Comparison of ENCODE assay signal across 33 mouse cellular contexts in genomic region chr19:11554726-11555125, GRCm38 (mm10). TPM values are rescaled to one million over a fixed set of nuclear protein-coding genes. Genes with fewer than 3 reads are reported as not detected.
"Had no signal": no experiment of that assay in that cellular context is flagged by ENCODE, and none has a peak within 500 bp of the region (broad histone marks: within the 10 kb centered on the region; RNA-seq: fewer than 3 reads in every experiment).

No protein-coding gene starts in this region.

- H3K4me1 ChIP-seq: embryonic facial prominence, embryonic 10.5 days; embryonic facial prominence, embryonic 12.5 days; embryonic facial prominence, embryonic 13.5 days; embryonic facial prominence, embryonic 15.5 days; forebrain, embryonic 10.5 days; forebrain, embryonic 12.5 days; forebrain, embryonic 13.5 days; forebrain, embryonic 15.5 days had no signal

- DNase-seq: cerebellum, adult 2 months; cerebellum, adult 8-10 months; cerebellum, adult 9-10 months; cerebellum, adult 9-11 months; cerebellum, postnatal 10 days; cerebellum, postnatal 14 days; cerebellum, postnatal 25 days; cerebellum, postnatal 36 days; embryo, embryonic 11 days; forebrain, postnatal 0 days; gastrocnemius, adult 2 months; gastrocnemius, postnatal 10 days; gastrocnemius, postnatal 14 days; gastrocnemius, postnatal 25 days; gastrocnemius, postnatal 36 days; heart, adult 11 months; heart, adult 18-20 months; heart, adult 2 months had no signal

- H3K9ac ChIP-seq: embryonic facial prominence, embryonic 12.5 days; embryonic facial prominence, embryonic 13.5 days; embryonic facial prominence, embryonic 15.5 days; forebrain, embryonic 12.5 days; forebrain, embryonic 13.5 days; forebrain, embryonic 15.5 days; forebrain, postnatal 0 days had no signal

- H3K27me3 ChIP-seq: embryonic facial prominence, embryonic 12.5 days; embryonic facial prominence, embryonic 13.5 days; embryonic facial prominence, embryonic 15.5 days; forebrain, embryonic 12.5 days; forebrain, embryonic 13.5 days; forebrain, embryonic 15.5 days had no signal

- H3K4me3 ChIP-seq: embryonic facial prominence, embryonic 10.5 days; embryonic facial prominence, embryonic 12.5 days; embryonic facial prominence, embryonic 13.5 days; embryonic facial prominence, embryonic 15.5 days; erythroblast, embryonic 14.5 days; forebrain, embryonic 10.5 days; forebrain, embryonic 12.5 days; forebrain, embryonic 13.5 days; forebrain, embryonic 15.5 days; gastrocnemius, adult 2 months; heart, adult 2 months had no signal

- H3K4me2 ChIP-seq: embryonic facial prominence, embryonic 12.5 days; embryonic facial prominence, embryonic 13.5 days; embryonic facial prominence, embryonic 15.5 days; forebrain, embryonic 12.5 days; forebrain, embryonic 13.5 days; forebrain, embryonic 15.5 days had no signal

- H3K36me3 ChIP-seq: embryonic facial prominence, embryonic 10.5 days; embryonic facial prominence, embryonic 12.5 days; embryonic facial prominence, embryonic 13.5 days; embryonic facial prominence, embryonic 15.5 days; forebrain, embryonic 10.5 days; forebrain, embryonic 12.5 days; forebrain, embryonic 15.5 days had no signal

- ATAC-seq: forebrain, embryonic 13.5 days; forebrain, embryonic 14.5 days; forebrain, embryonic 15.5 days; forebrain, embryonic 16.5 days; forebrain, postnatal 0 days had no signal

- H3K27ac ChIP-seq: embryonic facial prominence, embryonic 10.5 days; embryonic facial prominence, embryonic 12.5 days; embryonic facial prominence, embryonic 13.5 days; embryonic facial prominence, embryonic 15.5 days; forebrain, embryonic 10.5 days; forebrain, embryonic 12.5 days; forebrain, embryonic 13.5 days; forebrain, embryonic 15.5 days; gastrocnemius, adult 2 months; heart, adult 2 months had no signal

- H3K9me3 ChIP-seq: embryonic facial prominence, embryonic 10.5 days; embryonic facial prominence, embryonic 12.5 days; embryonic facial prominence, embryonic 13.5 days; embryonic facial prominence, embryonic 15.5 days; forebrain, embryonic 10.5 days; forebrain, embryonic 12.5 days; forebrain, embryonic 13.5 days; forebrain, embryonic 15.5 days had no signal

RNA-seq across cellular contexts. Expression of gene Ms4a4d, which starts 18.1 kb away (rescaled TPM):
- total RNA-seq: common myeloid progenitor, adult 5-6 weeks; forebrain, postnatal 0 days; granulocyte monocyte progenitor cell, adult 5-6 weeks had no signal
- polyA plus RNA-seq: cortical plate, adult 2 months; erythroblast, embryonic 14.5 days; forebrain, embryonic 12.5 days; forebrain, embryonic 13.5 days; forebrain, embryonic 14.5 days; forebrain, embryonic 15.5 days; forebrain, embryonic 16.5 days; forebrain, postnatal 0 days; frontal cortex, adult 2 months had no signal

RNA-seq across cellular contexts. Expression of gene Ms4a6b, which starts 38.4 kb away (rescaled TPM):
- polyA plus RNA-seq: erythroblast, embryonic 14.5 days had no signal

RNA-seq across cellular contexts. Expression of gene Ms4a6d, which starts 49.9 kb away (rescaled TPM):
- polyA plus RNA-seq: erythroblast, embryonic 14.5 days had no signal
